Mouse (Mus musculus) frontal cortex, adult (tissue): ENCODE measurements at regions not wholly inside any gene's neighbourhood (a gene's known extent, or its start where the extent isn't known, plus 50 kb on each side); places are given as distances from the start of the nearest gene placed in this dataset.

Experiments used
- ATAC-seq: cut with Nextera tagmentation; 2 replicates; pipeline ENCODE4 v1.9.2; 2017; ENCODE audit warnings: mild to moderate bottlenecking, moderate library complexity, mixed read lengths; ENCODE audit not compliant: low TSS enrichment

GRCm38 (mm10) chr15:63006471-63007228 lies 838.3 kb downstream of the Gsdmc2 start:
- ATAC-seq, result no peak

- ATAC-seq, result no peak
Observed at GRCm38 (mm10) chr15:62994691-62995090, 850.3 kb downstream of the Gsdmc2 start.

- ATAC-seq, result no peak
Observed at GRCm38 (mm10) chr15:62986871-62987270, 858.1 kb downstream of the Gsdmc2 start.

DNA sequence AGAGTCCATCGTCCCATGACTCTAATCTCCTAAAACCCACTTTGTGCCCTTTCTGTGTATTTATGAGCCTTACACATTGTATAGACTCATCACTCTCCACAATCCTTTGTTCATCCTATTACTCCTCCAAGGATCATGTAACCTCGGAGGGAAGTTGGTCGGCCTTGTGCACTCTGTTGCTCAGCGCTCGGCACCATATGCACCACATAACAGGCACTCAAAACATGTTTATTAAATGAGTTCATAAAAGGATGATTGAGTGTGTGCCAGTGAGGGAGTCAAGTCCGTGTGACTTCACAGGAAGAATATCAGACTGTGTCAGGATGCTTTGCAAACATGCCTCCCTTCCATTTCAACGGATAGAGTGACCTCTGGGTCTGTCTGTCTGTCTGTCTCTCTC lies 858.8 kb downstream of the Gsdmc2 start:
- no peak for ATAC-seq

- no peak for ATAC-seq
Observed at GRCm38 (mm10) chr15:62970566-62970965, 874.4 kb downstream of the Gsdmc2 start.

- peak; percentile 67; the same call in 1 of the 2 replicates for ATAC-seq
Observed at GRCm38 (mm10) chr15:62962681-62963080, 882.3 kb downstream of the Gsdmc2 start.

GRCm38 (mm10) chr15:62960623-62961022 lies 884.4 kb downstream of the Gsdmc2 start:
- ATAC-seq, result no peak

- no peak for ATAC-seq
Observed at GRCm38 (mm10) chr15:62958506-62959330, 886.3 kb downstream of the Gsdmc2 start.

- peak; percentile 85 for ATAC-seq
Observed at GRCm38 (mm10) chr15:62954889-62955288, 890.1 kb downstream of the Gsdmc2 start.

DNA sequence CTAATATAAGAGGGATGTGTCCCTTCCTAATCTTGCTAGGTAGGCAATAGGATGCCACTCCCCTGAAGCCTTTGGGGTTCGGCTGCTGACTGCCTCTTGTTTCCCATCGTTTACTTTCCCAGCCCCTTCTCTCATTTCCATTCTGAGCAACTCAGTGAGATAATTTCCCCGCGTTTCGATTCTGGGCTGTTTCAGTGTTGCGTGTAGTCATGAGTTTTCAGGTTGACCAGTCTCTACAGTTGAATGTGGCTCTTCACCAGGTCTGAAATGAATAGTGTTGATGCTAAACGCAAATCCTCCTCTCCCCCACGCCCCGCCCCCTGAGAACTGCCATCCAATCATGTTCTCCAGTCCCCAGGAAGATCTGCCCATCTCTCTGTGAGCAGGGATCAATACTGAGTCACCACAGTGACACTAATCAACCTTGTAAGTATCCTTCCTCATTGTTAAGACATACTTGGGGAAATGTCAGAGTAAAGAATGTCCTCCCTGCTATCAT lies 890.6 kb downstream of the Gsdmc2 start:
- ATAC-seq, result no peak

- ATAC-seq, result peak; percentile 95
Observed at GRCm38 (mm10) chr15:62953215-62953941, 891.6 kb downstream of the Gsdmc2 start.

- peak; percentile 5; the same call in 1 of the 2 replicates for ATAC-seq
Observed at GRCm38 (mm10) chr15:62952487-62953214, 892.3 kb downstream of the Gsdmc2 start.

DNA sequence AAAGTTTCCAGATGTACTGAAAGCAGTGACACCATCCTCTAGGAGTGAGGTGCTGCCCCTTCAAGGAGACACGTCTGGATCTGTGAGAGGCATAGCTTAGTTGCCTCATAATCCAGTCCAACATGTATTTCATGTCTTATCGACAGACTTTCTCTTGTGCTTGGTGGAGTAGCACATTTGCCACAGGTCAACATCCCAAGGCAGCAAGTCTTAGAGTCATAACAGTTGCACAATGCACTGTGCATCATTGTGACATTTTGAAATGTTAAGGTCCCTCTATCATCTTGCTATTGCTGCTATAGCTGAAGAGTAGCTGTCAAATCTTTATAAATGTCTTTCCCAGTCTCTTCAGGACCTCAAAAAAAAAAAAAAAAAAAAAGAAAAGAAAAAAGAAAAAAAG lies 905.6 kb downstream of the Gsdmc2 start:
- no peak for ATAC-seq

DNA sequence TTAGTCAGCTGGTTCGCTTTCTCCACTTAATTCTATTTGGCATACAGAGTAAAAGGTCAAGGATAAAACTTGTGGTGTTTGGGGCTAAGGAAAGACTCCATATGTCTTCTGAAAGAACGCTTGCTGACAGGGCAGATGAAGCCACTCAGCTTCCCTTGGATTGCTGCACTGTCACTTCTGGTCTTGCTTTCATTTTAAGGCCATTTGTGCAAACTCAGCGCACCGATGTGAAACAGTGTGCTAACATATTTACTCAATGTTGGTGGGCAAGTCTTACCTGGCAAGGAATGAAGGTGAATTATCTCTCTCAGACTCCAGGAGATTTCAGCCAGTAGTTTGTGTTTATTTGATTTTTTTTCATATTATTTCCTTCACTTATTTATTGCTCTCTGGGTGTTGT lies 907.2 kb downstream of the Gsdmc2 start:
- ATAC-seq, result no peak

DNA sequence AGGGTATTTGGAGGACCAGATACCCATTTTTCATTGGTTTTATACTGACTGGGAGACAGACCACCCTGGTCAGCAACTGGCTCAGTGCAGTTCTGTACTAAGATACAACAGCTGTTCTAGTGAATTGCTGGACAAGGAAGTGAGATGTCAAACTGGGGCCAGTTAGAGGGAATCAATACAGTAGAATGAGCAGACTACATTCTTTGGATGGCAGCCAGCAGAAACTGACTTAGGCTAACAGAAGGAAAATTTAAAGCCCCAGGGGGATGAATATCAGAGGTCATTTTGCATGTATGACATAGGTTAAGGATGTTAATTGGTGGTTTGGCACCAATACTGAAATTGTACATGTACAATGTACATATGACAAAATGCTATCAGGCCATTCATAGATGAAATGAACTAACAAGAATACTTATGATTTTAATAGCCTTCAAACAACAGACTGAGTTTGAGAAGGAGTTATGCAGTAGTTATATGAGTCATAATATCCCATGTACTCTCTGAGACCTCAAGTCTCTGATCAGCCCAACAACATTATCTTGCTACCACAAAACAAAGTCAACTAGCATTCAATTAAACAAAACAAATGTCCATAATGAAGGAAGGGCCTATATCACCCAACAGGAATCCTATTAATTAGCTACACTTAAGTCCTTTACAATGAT lies 910.3 kb downstream of the Gsdmc2 start:
- ATAC-seq, result no peak

GRCm38 (mm10) chr15:62920520-62920919 lies 924.5 kb downstream of the Gsdmc2 start:
- ATAC-seq, result peak; percentile 53

GRCm38 (mm10) chr15:62919264-62919663 lies 925.7 kb downstream of the Gsdmc2 start:
- peak; percentile 98 for ATAC-seq

GRCm38 (mm10) chr15:62908379-62908778 lies 936.6 kb downstream of the Gsdmc2 start:
- ATAC-seq, result no peak

DNA sequence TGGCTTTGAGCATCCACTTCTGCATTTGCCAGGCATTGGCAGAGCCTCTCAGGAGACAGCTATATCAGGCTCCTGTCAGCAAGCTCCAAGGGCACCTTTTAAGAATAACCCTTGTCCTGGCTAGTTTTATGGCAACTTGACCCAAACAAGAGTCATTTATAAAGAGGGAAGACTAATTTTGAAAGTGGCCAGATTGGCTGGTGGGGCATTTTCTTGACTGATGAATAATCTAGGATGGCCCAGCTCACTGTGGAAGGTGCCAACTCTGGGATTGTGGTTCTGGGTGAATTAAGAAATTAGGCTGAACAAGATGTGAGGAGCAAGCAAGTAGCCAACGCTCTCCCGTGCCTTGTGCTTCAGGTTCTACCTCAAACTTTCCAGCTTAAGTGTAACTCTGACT lies 937.8 kb downstream of the Gsdmc2 start:
- no peak for ATAC-seq

DNA sequence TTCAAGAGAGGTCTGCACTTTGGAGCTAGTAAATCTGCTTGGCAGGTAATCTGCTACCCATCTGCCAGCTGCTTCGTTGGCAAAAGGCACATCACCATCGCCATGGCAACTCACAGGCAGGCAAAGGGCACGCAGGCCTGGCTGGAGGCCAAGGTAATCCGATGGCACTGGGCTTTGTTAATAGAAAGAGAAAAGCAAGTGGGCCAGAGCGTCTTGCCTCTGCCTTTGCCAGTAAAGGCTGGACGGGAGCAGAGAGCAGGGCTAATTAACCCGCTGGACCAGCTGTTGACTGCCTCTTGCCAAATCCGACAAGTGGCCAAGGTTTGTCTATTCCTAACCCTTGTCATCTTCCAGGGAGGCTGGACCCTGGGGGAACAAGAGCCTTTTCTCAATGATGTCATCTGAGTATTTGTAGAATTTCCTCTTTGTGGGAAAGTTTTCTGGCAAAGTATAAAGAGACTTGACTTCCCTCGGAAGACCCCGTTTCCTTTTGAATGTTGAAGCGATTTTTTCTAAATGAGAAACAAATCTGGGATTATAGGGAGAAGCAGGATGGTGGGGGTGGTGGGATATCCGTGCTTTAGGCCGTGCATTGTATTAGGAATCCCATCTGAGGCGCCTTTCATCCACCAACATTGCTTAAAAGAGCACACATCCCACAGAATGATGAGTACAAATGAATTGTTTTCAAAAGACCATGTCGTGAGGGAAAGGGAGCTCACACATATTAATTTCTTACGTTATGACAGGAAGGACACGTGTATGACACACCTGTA lies 941.7 kb downstream of the Gsdmc2 start:
- peak; percentile 50 for ATAC-seq
